Mouse (Mus musculus) E14TG2a.4 (cell line): Measurements from ENCODE around the gene Ehd2.

Experiments
- CTCF ChIP-seq: conservative IDR thresholded peaks from 2 replicates; pipeline ENCODE4 v1.5.1; 2014; ENCODE audit warnings: low read length
- NANOG ChIP-seq: IDR thresholded peaks from 2 replicates; pipeline ENCODE4 v1.6.1; 2014; ENCODE audit warnings: borderline replicate concordance, low read length, mixed read lengths

GRCm38 (mm10) chr7:15930543-15930942 is 36.8 kb downstream of the Ehd2 start:
- peak; percentile 54 for TF ChIP-seq CTCF
- no peak for TF ChIP-seq NANOG
